Mouse (Mus musculus) heart, adult 2 months (tissue): ENCODE measurements around the gene Cd22. TPM values are rescaled to one million over a fixed set of nuclear protein-coding genes. Genes with fewer than 3 reads are reported as not detected.
A peak's percentile ranks its signal among the peaks of the same experiment; 100 is the strongest.

ENCODE experiments used
- DNase-seq, 2 experiments: peaks; one replicate each; pipeline ENCODE4 v3.0.0; 2021
- H3K27ac ChIP-seq: fragments of 200-600 bp; 2 replicates; pipeline ENCODE4 v1.8.1; 2022
- H3K27me3 ChIP-seq: fragments of 200-500 bp; 2 replicates; pipeline ENCODE4 v1.6.1; 2012; ENCODE audit warnings: mild to moderate bottlenecking, low read length, inconsistent platforms, mixed read lengths; ENCODE audit not compliant: control insufficient read depth, insufficient read depth
- H3K36me3 ChIP-seq: fragments of 200-500 bp; 2 replicates; pipeline ENCODE4 v1.6.1; 2012; ENCODE audit warnings: low read length, inconsistent platforms; ENCODE audit not compliant: control insufficient read depth, insufficient read depth
- H3K4me1 ChIP-seq: fragments of 200-500 bp; 2 replicates; pipeline ENCODE4 v1.6.1; 2011; ENCODE audit warnings: low read length; ENCODE audit not compliant: control insufficient read depth, insufficient read depth
- H3K4me3 ChIP-seq: fragments of 200-600 bp; 2 replicates; pipeline ENCODE4 v1.8.1; 2022
- H3K79me2 ChIP-seq: fragments of 200-500 bp; replicated peaks from 2 replicates; pipeline ENCODE4 v1.6.1; 2012; ENCODE audit warnings: mild to moderate bottlenecking, inconsistent platforms, low read length, moderate library complexity, mixed read lengths; ENCODE audit not compliant: control insufficient read depth, insufficient read depth
- H3K9ac ChIP-seq: fragments of 200-500 bp; 2 replicates; pipeline ENCODE4 v1.6.1; 2012; ENCODE audit warnings: low read depth, mild to moderate bottlenecking, control low read depth, inconsistent platforms, low read length, mixed read lengths
- CTCF ChIP-seq: fragments of 200-600 bp; IDR thresholded peaks from 2 replicates; pipeline ENCODE4 v1.8.1; 2022; ENCODE audit warnings: antibody characterized with exemption, mild to moderate bottlenecking, moderate library complexity
- EP300 ChIP-seq: fragments of 200-500 bp; IDR thresholded peaks from 2 replicates; pipeline ENCODE4 v1.6.1; 2011; ENCODE audit warnings: low read depth, low read length, control low read depth; ENCODE audit not compliant: insufficient read depth
- POLR2A ChIP-seq: fragments of 200-500 bp; IDR thresholded peaks from 2 replicates; pipeline ENCODE4 v1.6.1; 2011; ENCODE audit warnings: mild to moderate bottlenecking, low read depth, low read length, control low read depth; ENCODE audit not compliant: insufficient read depth
- WGBS: fragments of 180-500 bp; shearing (Covaris S2); methylation state at CpG from one replicate; pipeline ENCODE4 v1.1.7; 2018; 5-methylcytosine and 5-hydroxymethylcytosine counted together
- intact Hi-C: fragments of 180-260 bp; cut with DNase I; formaldehyde crosslinking; loops from one replicate; pipeline ENCODE4 v1.15.1; 2025
- polyA plus RNA-seq: library from polyadenylated mRNA; depleted of rRNA; stranded (reverse); fragments of >200 nt; gene quantifications from 2 replicates; pipeline ENCODE4 v1.2.3, GENCODE M21; 2012
- total RNA-seq, 2 experiments: library from RNA; stranded (reverse); gene quantifications; 2 replicates each; pipeline ENCODE4 v1.2.3; 2021

Gene Cd22
- total and polyA plus RNA-seq, 3 experiments: 0.57 to 8.1 (median 1.3) TPM

DNA sequence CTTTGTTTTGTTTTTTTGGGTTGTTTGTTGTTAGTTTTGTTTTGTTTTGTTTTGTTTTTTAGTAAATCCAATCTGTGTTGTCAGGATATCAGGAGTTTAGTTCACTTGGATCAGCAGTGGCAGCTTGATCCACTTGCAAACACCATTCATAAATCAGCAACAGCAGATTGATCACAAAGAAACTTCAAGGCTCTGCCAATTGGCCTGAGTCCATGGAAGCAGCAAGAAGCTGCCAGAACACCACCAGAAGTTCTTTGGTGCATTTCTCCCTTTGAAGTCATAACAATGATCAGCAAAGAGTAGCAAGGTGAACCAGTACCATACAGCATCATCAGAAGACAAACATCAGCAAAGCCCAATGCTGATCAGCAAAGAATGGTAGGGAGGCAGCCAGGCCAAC lies 3.9 kb upstream of the Cd22 start:
- intact Hi-C loops: no loop called here
- H3K4me1 ChIP-seq: no peaks in the 10 kb centered on the region

GRCm38 (mm10) chr7:30881367-30881766 lies 1.2 kb upstream of the Cd22 start:
- WGBS: 72% methylated on average over 3 of the region's 3 CpGs
- TF ChIP-seq POLR2A (no peak), CTCF (no peak), EP300 (no peak)

More for the DNA sequence above, 3.9 kb upstream of the Cd22 start:
- DNase-seq: no peak
- no peaks in the 10 kb centered on the region for H3K36me3 ChIP-seq
- no peak overlapping the region for H3K9ac ChIP-seq
- no peak for TF ChIP-seq EP300
- no peak for TF ChIP-seq POLR2A
- TF ChIP-seq CTCF: no peak
- H3K4me3 ChIP-seq: no peak overlapping the region
- H3K27ac ChIP-seq: no peak overlapping the region
- no peaks in the 10 kb centered on the region for H3K79me2 ChIP-seq
- H3K27me3 ChIP-seq: no peaks in the 10 kb centered on the region

GRCm38 (mm10) chr7:30878950-30879349 lies 1.2 kb downstream of the Cd22 start:
- peak in 1 of 2 experiments; percentile 8 for DNase-seq
- no peak for TF ChIP-seq EP300
- no peak for TF ChIP-seq CTCF
- no peak for TF ChIP-seq POLR2A
- Histone ChIP-seq H3K27ac (no peak overlapping the region), H3K4me1 (no peaks in the 10 kb centered on the region), H3K4me3 (no peak overlapping the region), H3K36me3 (no peaks in the 10 kb centered on the region), H3K79me2 (no peaks in the 10 kb centered on the region), H3K9ac (no peak overlapping the region), H3K27me3 (no peaks in the 10 kb centered on the region)
- intact Hi-C loops: loop anchor here (5.0 kb wide), 1 partner anchor 78 kb away; the partner anchor contains the start of gene Usf2
- WGBS: 64% methylated on average over 6 of the region's 6 CpGs

More at GRCm38 (mm10) chr7:30881367-30881766, 1.2 kb upstream of the Cd22 start:
- Histone ChIP-seq H3K27ac (no peak overlapping the region), H3K27me3 (no peaks in the 10 kb centered on the region), H3K79me2 (no peaks in the 10 kb centered on the region), H3K9ac (no peak overlapping the region), H3K36me3 (no peaks in the 10 kb centered on the region), H3K4me1 (no peaks in the 10 kb centered on the region), H3K4me3 (no peak overlapping the region)
- DNase-seq: no peak
- intact Hi-C loops: no loop called here

DNA sequence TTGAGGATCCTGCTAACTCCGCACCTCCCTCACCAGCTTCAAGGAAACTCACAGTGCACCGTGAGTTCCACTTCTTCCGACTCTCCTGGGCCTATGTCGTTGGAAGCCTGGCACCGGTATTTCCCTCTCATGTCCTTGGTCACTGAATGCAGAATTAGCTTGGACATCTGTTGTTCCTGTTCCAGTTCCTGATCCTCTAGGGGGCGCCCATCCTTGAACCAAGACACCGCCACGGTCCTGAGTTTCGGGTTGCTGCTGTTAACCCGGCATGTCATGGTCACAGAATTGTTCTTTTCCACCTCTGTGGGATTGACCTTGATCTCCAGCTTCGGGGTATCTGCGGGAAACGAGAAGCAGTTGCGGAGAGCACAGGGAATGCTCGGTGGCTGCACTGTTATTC lies 7.1 kb downstream of the Cd22 start:
- Histone ChIP-seq H3K27ac (no peak overlapping the region), H3K79me2 (no peaks in the 10 kb centered on the region), H3K36me3 (no peaks in the 10 kb centered on the region), H3K27me3 (no peaks in the 10 kb centered on the region), H3K4me1 (no peaks in the 10 kb centered on the region), H3K4me3 (no peak overlapping the region), H3K9ac (no peak overlapping the region)
- WGBS: 20% methylated on average over 15 of the region's 15 CpGs
- peak; percentile 66 to 73 for DNase-seq
- intact Hi-C loops: loop anchor here (1.0 kb wide), 1 partner anchor 101 kb away; no protein-coding TSS in a partner anchor
- TF ChIP-seq CTCF (peak; percentile 79), POLR2A (no peak), EP300 (no peak)

- no peak for TF ChIP-seq CTCF
- no peak for TF ChIP-seq POLR2A
- no peak for DNase-seq
- intact Hi-C loops: loop anchor here (5.0 kb wide), 1 partner anchor 271 kb away; no protein-coding TSS in a partner anchor
- Histone ChIP-seq H3K4me1 (no peaks in the 10 kb centered on the region), H3K9ac (no peak overlapping the region), H3K79me2 (no peaks in the 10 kb centered on the region), H3K27me3 (no peaks in the 10 kb centered on the region), H3K27ac (no peak overlapping the region), H3K4me3 (no peak overlapping the region), H3K36me3 (no peaks in the 10 kb centered on the region)
- WGBS: 45% methylated on average over 8 of the region's 8 CpGs
Measured at GRCm38 (mm10) chr7:30863386-30863785, 16.8 kb downstream of the Cd22 start.

GRCm38 (mm10) chr7:30861464-30861863 lies 18.7 kb downstream of the Cd22 start, which contains the start of gene Ffar1:
Gene Ffar1, minus strand, starts transcription at chr7:30861564.
- H3K27ac ChIP-seq: no peak within 1 kb of the TSS
- TF ChIP-seq POLR2A (no peak), EP300 (no peak), CTCF (no peak)
- H3K36me3 ChIP-seq: no peaks in the 10 kb centered on the region
- H3K79me2 ChIP-seq: no peaks in the 10 kb centered on the region
- no peaks in the 10 kb centered on the region for H3K27me3 ChIP-seq
- H3K4me1 ChIP-seq: no peaks in the 10 kb centered on the region
- H3K9ac ChIP-seq: no peak within 1 kb of the TSS
- WGBS: 68% methylated on average over 12 of the region's 12 CpGs
- no peak within 1 kb of the TSS for H3K4me3 ChIP-seq
- DNase-seq: no peak
- intact Hi-C loops: loop anchor here (5.0 kb wide), 1 partner anchor 269 kb away; no protein-coding TSS in a partner anchor
